Mouse (Mus musculus): ENCODE measurements around the gene Angptl8. TPM values are rescaled to one million over a fixed set of nuclear protein-coding genes. Genes with fewer than 3 reads are reported as not detected.
"Not testable (repeated sequence)": the region's sequence is repeated elsewhere in the genome, so short reads cannot be mapped to it uniquely, and the experiment has no call there.

The Angptl8 gene
- polyA plus RNA-seq, 1 experiment from 2014 or later: 74.6 TPM

GRCm38 (mm10) chr9:21792644-21793043 is 42.7 kb upstream of the Angptl8 start:
- no peak overlapping the region for H3K9ac ChIP-seq (replicated peaks)
- no peak overlapping the region for H3K4me3 ChIP-seq (ENCODE audit: low read depth, low read length)
- TF ChIP-seq CTCF (IDR thresholded peaks at IDR 0.05; ENCODE audit: low read depth) (no peak), EP300 (IDR thresholded peaks at IDR 0.05; ENCODE audit: low read depth) (no peak)
- H3K36me3 ChIP-seq (replicated peaks; ENCODE audit: insufficient read depth, low read length): peaks cover 11% of the 10 kb centered on the region; the same call in 1 of the 2 replicates
- no peaks in the 10 kb centered on the region for H3K27me3 ChIP-seq (ENCODE audit: insufficient read depth, low read length)
- H3K27ac ChIP-seq (ENCODE audit: low read depth): no peak overlapping the region
- no peaks in the 10 kb centered on the region for H3K9me3 ChIP-seq (ENCODE audit: low read length)
- peaks cover 14% of the 10 kb centered on the region; the same call in 1 of the 2 replicates for H3K4me1 ChIP-seq (ENCODE audit: insufficient read depth)
- no peak for DNase-seq
- no peak overlapping the region for H3K4me2 ChIP-seq (ENCODE audit: low read depth, low read length)
- ATAC-seq: 0 out of 2 replicates have a peak, but pooled peaks have one; percentile 14
- 34% methylated on average over 8 of the region's 8 CpGs for WGBS (ENCODE audit: insufficient replicate concordance)

DNA sequence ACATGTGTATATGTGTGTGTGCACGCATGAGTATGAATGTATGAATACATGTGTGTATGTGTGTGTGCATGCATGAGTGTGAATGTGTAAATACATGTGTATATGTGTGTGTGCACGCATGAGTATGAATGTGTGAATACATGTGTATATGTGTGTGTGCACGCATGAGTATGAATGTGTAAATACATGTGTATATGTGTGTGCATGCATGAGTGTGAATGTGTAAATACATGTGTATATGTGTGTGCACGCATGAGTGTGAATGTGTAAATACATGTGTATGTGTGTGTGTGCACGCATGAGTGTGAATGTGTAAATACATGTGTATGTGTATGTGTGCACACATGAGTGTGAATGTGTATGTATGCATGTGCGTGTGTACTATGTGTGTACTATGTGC is 41.8 kb upstream of the Angptl8 start:
- H3K9me3 ChIP-seq (ENCODE audit: low read length); H3K27ac ChIP-seq (ENCODE audit: low read depth); ATAC-seq; DNase-seq; H3K27me3 ChIP-seq (ENCODE audit: insufficient read depth, low read length); H3K36me3 ChIP-seq (replicated peaks; ENCODE audit: insufficient read depth, low read length); H3K4me3 ChIP-seq (ENCODE audit: low read depth, low read length); H3K9ac ChIP-seq (replicated peaks); H3K4me2 ChIP-seq (ENCODE audit: low read depth, low read length): not testable (repeated sequence)
- WGBS (ENCODE audit: insufficient replicate concordance): 89% methylated on average over 6 of the region's 6 CpGs
- H3K4me1 ChIP-seq (ENCODE audit: insufficient read depth): peaks cover 20% of the 10 kb centered on the region; the same call in 1 of the 2 replicates

GRCm38 (mm10) chr9:21794344-21794834 is 40.9 kb upstream of the Angptl8 start:
- 0 out of 2 replicates have a peak, but pooled peaks cover 6% of the 10 kb centered on the region for H3K36me3 ChIP-seq (replicated peaks; ENCODE audit: insufficient read depth, low read length)
- H3K27me3 ChIP-seq (ENCODE audit: insufficient read depth, low read length): no peaks in the 10 kb centered on the region
- WGBS (ENCODE audit: insufficient replicate concordance): 87% methylated on average over 18 of the region's 18 CpGs
- no peak for DNase-seq
- TF ChIP-seq CTCF (IDR thresholded peaks at IDR 0.05; ENCODE audit: low read depth): no peak
- TF ChIP-seq EP300 (IDR thresholded peaks at IDR 0.05; ENCODE audit: low read depth): no peak
- H3K9ac ChIP-seq (replicated peaks): no peak overlapping the region
- H3K4me2 ChIP-seq (ENCODE audit: low read depth, low read length): no peak overlapping the region
- H3K9me3 ChIP-seq (ENCODE audit: low read length): no peaks in the 10 kb centered on the region
- H3K27ac ChIP-seq (ENCODE audit: low read depth): no peak overlapping the region
- ATAC-seq: no peak
- H3K4me3 ChIP-seq (ENCODE audit: low read depth, low read length): no peak overlapping the region
- H3K4me1 ChIP-seq (ENCODE audit: insufficient read depth): peaks cover 23% of the 10 kb centered on the region; the same call in 1 of the 2 replicates

DNA sequence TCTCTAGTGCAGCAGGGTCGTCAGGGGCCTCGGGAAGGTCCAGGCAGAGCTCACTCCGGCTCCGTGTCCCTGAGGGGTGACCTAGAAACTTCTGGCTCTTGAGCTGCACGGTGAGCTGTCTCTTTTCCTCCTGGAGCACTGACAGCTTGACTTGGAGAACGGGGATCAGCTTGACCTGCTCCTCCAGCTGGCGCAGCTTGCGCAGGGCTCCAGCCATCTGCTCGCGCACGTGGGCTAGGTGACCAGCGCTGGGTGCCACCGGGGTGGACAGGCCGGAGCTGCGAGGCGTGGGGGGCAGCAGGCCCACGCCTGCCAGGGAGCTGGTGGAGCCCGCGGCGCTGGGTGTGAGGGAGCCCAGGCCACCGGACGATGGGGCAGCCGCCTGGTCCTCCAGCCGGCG is 40.4 kb upstream of the Angptl8 start:
- DNase-seq: no peak
- WGBS (ENCODE audit: insufficient replicate concordance): 98% methylated on average over 25 of the region's 25 CpGs

GRCm38 (mm10) chr9:21795579-21795978 is 39.7 kb upstream of the Angptl8 start:
- Histone ChIP-seq H3K27ac (ENCODE audit: low read depth) (no peak overlapping the region), H3K27me3 (ENCODE audit: insufficient read depth, low read length) (no peaks in the 10 kb centered on the region), H3K36me3 (replicated peaks; ENCODE audit: insufficient read depth, low read length) (0 out of 2 replicates have a peak, but pooled peaks cover 6% of the 10 kb centered on the region), H3K9ac (replicated peaks) (no peak overlapping the region; the same call in 1 of the 2 replicates), H3K9me3 (ENCODE audit: low read length) (no peaks in the 10 kb centered on the region), H3K4me2 (ENCODE audit: low read depth, low read length) (no peak overlapping the region), H3K4me1 (ENCODE audit: insufficient read depth) (peaks cover 23% of the 10 kb centered on the region; the same call in 1 of the 2 replicates), H3K4me3 (ENCODE audit: low read depth, low read length) (no peak overlapping the region)
- TF ChIP-seq CTCF (IDR thresholded peaks at IDR 0.05; ENCODE audit: low read depth) (no peak), EP300 (IDR thresholded peaks at IDR 0.05; ENCODE audit: low read depth) (no peak)
- ATAC-seq (no peak), DNase-seq (no peak)
- WGBS (ENCODE audit: insufficient replicate concordance): 81% methylated on average over 5 of the region's 5 CpGs

More for the DNA sequence above, 40.4 kb upstream of the Angptl8 start:
- no peaks in the 10 kb centered on the region for H3K27me3 ChIP-seq (ENCODE audit: insufficient read depth, low read length)
- ATAC-seq: no peak
- H3K27ac ChIP-seq (ENCODE audit: low read depth): no peak overlapping the region
- TF ChIP-seq EP300 (IDR thresholded peaks at IDR 0.05; ENCODE audit: low read depth): no peak
- no peak for TF ChIP-seq CTCF (IDR thresholded peaks at IDR 0.05; ENCODE audit: low read depth)
- no peak overlapping the region for H3K4me3 ChIP-seq (ENCODE audit: low read depth, low read length)
- 0 out of 2 replicates have a peak, but pooled peaks cover 6% of the 10 kb centered on the region for H3K36me3 ChIP-seq (replicated peaks; ENCODE audit: insufficient read depth, low read length)
- H3K9ac ChIP-seq (replicated peaks): no peak overlapping the region
- H3K9me3 ChIP-seq (ENCODE audit: low read length): no peaks in the 10 kb centered on the region
- H3K4me1 ChIP-seq (ENCODE audit: insufficient read depth): peaks cover 23% of the 10 kb centered on the region; the same call in 1 of the 2 replicates
- no peak overlapping the region for H3K4me2 ChIP-seq (ENCODE audit: low read depth, low read length)

- no peak for TF ChIP-seq CTCF (IDR thresholded peaks at IDR 0.05; ENCODE audit: low read depth)
- H3K9me3 ChIP-seq (ENCODE audit: low read length): no peaks in the 10 kb centered on the region
- no peaks in the 10 kb centered on the region for H3K27me3 ChIP-seq (ENCODE audit: insufficient read depth, low read length)
- 0 out of 2 replicates have a peak, but pooled peaks cover 6% of the 10 kb centered on the region for H3K36me3 ChIP-seq (replicated peaks; ENCODE audit: insufficient read depth, low read length)
- DNase-seq (no peak), ATAC-seq (no peak)
- H3K27ac ChIP-seq (ENCODE audit: low read depth): no peak overlapping the region
- peak overlapping the region; percentile 22; the same call in 1 of the 2 replicates for H3K4me2 ChIP-seq (ENCODE audit: low read depth, low read length)
- no peak overlapping the region for H3K4me3 ChIP-seq (ENCODE audit: low read depth, low read length)
- peaks cover 23% of the 10 kb centered on the region; the same call in 1 of the 2 replicates for H3K4me1 ChIP-seq (ENCODE audit: insufficient read depth)
- WGBS (ENCODE audit: insufficient replicate concordance): 41% methylated on average over 3 of the region's 3 CpGs
- H3K9ac ChIP-seq (replicated peaks): peak overlapping the region; percentile 18
Measured at GRCm38 (mm10) chr9:21796259-21796658, 39.1 kb upstream of the Angptl8 start.

Measured in liver, postnatal 0 days (tissue).